In the genomic region with DNA sequence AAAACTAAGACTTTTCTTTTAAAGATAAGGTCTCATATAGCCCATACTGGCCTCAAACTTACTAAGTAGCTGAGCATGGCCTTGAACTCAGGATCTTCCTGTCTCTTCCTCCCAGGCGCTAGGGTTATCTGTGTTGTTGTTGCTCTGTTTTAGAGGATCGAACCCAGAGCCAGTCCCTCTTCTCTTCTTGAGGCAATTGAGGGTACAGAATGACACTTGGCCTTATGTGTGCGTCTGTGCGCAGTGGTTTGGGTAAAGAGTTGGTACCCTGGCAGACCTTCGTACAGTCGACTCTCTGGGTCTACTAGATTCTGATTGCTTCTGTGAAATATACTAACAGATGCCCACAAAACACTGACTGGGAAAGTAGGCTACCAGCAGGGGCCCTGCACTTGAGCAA, we compare ENCODE assay signal across 17 mouse cellular contexts.
DNase-seq lines count a peak whose midpoint lies in the region; ATAC-seq and TF ChIP-seq lines count a peak whose summit lies in the region.
"Had no signal": no experiment of that assay in that cellular context is flagged by ENCODE, and none has a peak within 500 bp of the region (broad histone marks: within the 10 kb centered on the region; RNA-seq: fewer than 3 reads in every experiment).

No protein-coding gene starts in this region.

- no peaks in the 10 kb centered on the region for H3K27me3 ChIP-seq in cerebellum, adult 2 months (ENCODE audit: control insufficient read depth, insufficient read depth, low read length)
- H3K27me3 ChIP-seq in heart, embryonic 10.5 days (ENCODE audit: insufficient read depth, poor library complexity, severe bottlenecking), result no peaks in the 10 kb centered on the region
- no peaks in the 10 kb centered on the region for H3K27me3 ChIP-seq in heart, embryonic 12.5 days (replicated peaks)
- H3K27me3 ChIP-seq in midbrain, embryonic 11.5 days (ENCODE audit: control insufficient read depth, insufficient read depth, low read length), result no peaks in the 10 kb centered on the region
- no peaks in the 10 kb centered on the region for H3K27me3 ChIP-seq in midbrain, postnatal 0 days (ENCODE audit: insufficient read depth, low read length)
- H3K27me3 ChIP-seq: forebrain, embryonic 15.5 days had no signal

- H3K4me1 ChIP-seq in cerebellum, adult 2 months (ENCODE audit: control insufficient read depth, insufficient read depth, low read length), result peaks cover 21% of the 10 kb centered on the region
- H3K4me1 ChIP-seq in heart, embryonic 10.5 days, result peaks cover 49% of the 10 kb centered on the region
- peaks cover 46% of the 10 kb centered on the region for H3K4me1 ChIP-seq in heart, embryonic 12.5 days (replicated peaks)
- 0 out of 2 replicates have a peak, but pooled peaks cover 3% of the 10 kb centered on the region for H3K4me1 ChIP-seq in midbrain, embryonic 11.5 days (ENCODE audit: control insufficient read depth, insufficient read depth, low read length)
- H3K4me1 ChIP-seq in midbrain, postnatal 0 days (ENCODE audit: insufficient read depth, low read length), result no peaks in the 10 kb centered on the region

- no peak overlapping the region for H3K4me2 ChIP-seq in heart, embryonic 12.5 days
- H3K4me2 ChIP-seq in midbrain, embryonic 11.5 days, result no peak overlapping the region
- H3K4me2 ChIP-seq in midbrain, postnatal 0 days (ENCODE audit: low read depth, low read length, poor library complexity, severe bottlenecking), result no peak overlapping the region
- H3K4me2 ChIP-seq: forebrain, embryonic 15.5 days had no signal

- no peaks in the 10 kb centered on the region for H3K9me3 ChIP-seq in heart, embryonic 10.5 days
- H3K9me3 ChIP-seq in heart, embryonic 12.5 days (replicated peaks), result 0 out of 2 replicates have a peak, but pooled peaks cover 4% of the 10 kb centered on the region
- peaks cover 4% of the 10 kb centered on the region; the same call in 1 of the 2 replicates for H3K9me3 ChIP-seq in midbrain, embryonic 11.5 days (ENCODE audit: control insufficient read depth, low read length)
- no peaks in the 10 kb centered on the region for H3K9me3 ChIP-seq in midbrain, postnatal 0 days (ENCODE audit: low read length)
- H3K9me3 ChIP-seq: forebrain, embryonic 15.5 days; limb, embryonic 10.5 days had no signal

- 72% methylated on average over 6 of the region's 6 CpGs for WGBS in cerebellum, adult 2 months
- 92% methylated on average over 6 of the region's 6 CpGs for WGBS in heart, embryonic 10.5 days
- 93% methylated on average over 6 of the region's 6 CpGs for WGBS in heart, embryonic 12.5 days
- 96% methylated on average over 6 of the region's 6 CpGs for WGBS in midbrain, embryonic 11.5 days
- WGBS in midbrain, postnatal 0 days, result 99% methylated on average over 6 of the region's 6 CpGs

- peak; percentile 31 for DNase-seq in cerebellum, adult 2 months
- no peak for DNase-seq in cerebellum, postnatal 4 days (ENCODE audit: low spot score in 2 of 2)
- DNase-seq in heart, embryonic 10.5 days (ENCODE audit: low spot score), result no peak
- peak in 1 of 2 experiments; percentile 11 for DNase-seq in layer of hippocampus, adult 2 months (ENCODE audit: low spot score in 2 of 2)
- no peak for DNase-seq in layer of hippocampus, postnatal 25 days (ENCODE audit: extremely low spot score in 1 of 2, low spot score in 1 of 2)
- peak; percentile 66 for DNase-seq in midbrain, embryonic 11.5 days (ENCODE audit: low spot score, missing footprints)
- no peak for DNase-seq in midbrain, postnatal 0 days (ENCODE audit: low spot score)
- DNase-seq: adrenal gland, postnatal 14 days; gastrocnemius, postnatal 14 days; kidney, postnatal 4 days; liver; liver, postnatal 0 days; thymus, postnatal 25 days had no signal

- no peak overlapping the region for H3K4me3 ChIP-seq in cerebellum, adult 2 months (replicated peaks; ENCODE audit: insufficient read depth, low read depth, low read length)
- H3K4me3 ChIP-seq in heart, embryonic 10.5 days, result no peak overlapping the region
- H3K4me3 ChIP-seq in heart, embryonic 12.5 days, result no peak overlapping the region
- no peak overlapping the region for H3K4me3 ChIP-seq in layer of hippocampus, adult 2 months
- no peak overlapping the region for H3K4me3 ChIP-seq in midbrain, embryonic 11.5 days (ENCODE audit: low read depth, low read length)
- H3K4me3 ChIP-seq in midbrain, postnatal 0 days (ENCODE audit: low read depth, low read length), result no peak overlapping the region
- H3K4me3 ChIP-seq: forebrain, embryonic 15.5 days had no signal

- H3K36me3 ChIP-seq in heart, embryonic 10.5 days, result 0 out of 2 replicates have a peak, but pooled peaks cover 4% of the 10 kb centered on the region
- H3K36me3 ChIP-seq in heart, embryonic 12.5 days, result no peaks in the 10 kb centered on the region
- no peaks in the 10 kb centered on the region for H3K36me3 ChIP-seq in midbrain, embryonic 11.5 days (ENCODE audit: control insufficient read depth, insufficient read depth, low read length)
- H3K36me3 ChIP-seq in midbrain, postnatal 0 days (ENCODE audit: insufficient read depth, low read length), result peaks cover 22% of the 10 kb centered on the region
- H3K36me3 ChIP-seq: limb, embryonic 10.5 days had no signal

- no peak for ATAC-seq in heart, embryonic 12.5 days (ENCODE audit: insufficient number of reproducible peaks, low FRiP score)
- no peak for ATAC-seq in midbrain, embryonic 11.5 days (ENCODE audit: low FRiP score)
- no peak for ATAC-seq in midbrain, postnatal 0 days (ENCODE audit: low FRiP score)
- ATAC-seq: midbrain, embryonic 16.5 days had no signal

- TF ChIP-seq POLR2A in cerebellum, adult 2 months (IDR thresholded peaks at IDR 0.05; ENCODE audit: borderline replicate concordance, insufficient read depth, low read length), result no peak

- TF ChIP-seq CTCF in cerebellum, adult 2 months (IDR thresholded peaks at IDR 0.05; ENCODE audit: borderline replicate concordance, insufficient read depth, low read depth, low read length), result no peak
- TF ChIP-seq CTCF in layer of hippocampus, adult 2 months (conservative IDR thresholded peaks at IDR 0.05), result no peak
- no peak for TF ChIP-seq CTCF in midbrain, postnatal 0 days (IDR thresholded peaks at IDR 0.05)

- H3K27ac ChIP-seq in cerebellum, adult 2 months (ENCODE audit: insufficient read depth, low read length), result no peak overlapping the region
- H3K27ac ChIP-seq in heart, embryonic 10.5 days, result peak overlapping the region; percentile 78; the same call in 1 of the 2 replicates
- H3K27ac ChIP-seq in heart, embryonic 12.5 days (ENCODE audit: poor library complexity, severe bottlenecking), result no peak overlapping the region
- H3K27ac ChIP-seq in layer of hippocampus, adult 2 months, result peak overlapping the region; percentile 89
- no peak overlapping the region for H3K27ac ChIP-seq in midbrain, embryonic 11.5 days (ENCODE audit: low read depth, low read length)
- no peak overlapping the region for H3K27ac ChIP-seq in midbrain, postnatal 0 days (ENCODE audit: low read depth, low read length)
- H3K27ac ChIP-seq: forebrain, embryonic 15.5 days had no signal

- no peak overlapping the region for H3K9ac ChIP-seq in heart, embryonic 12.5 days
- H3K9ac ChIP-seq in midbrain, embryonic 11.5 days (ENCODE audit: low read length), result no peak overlapping the region
- no peak overlapping the region for H3K9ac ChIP-seq in midbrain, postnatal 0 days (replicated peaks; ENCODE audit: low read length, poor library complexity, severe bottlenecking)
- H3K9ac ChIP-seq: forebrain, embryonic 15.5 days had no signal

Comparison
In these comparisons a context has a peak if more than half of its experiments do, and no peak if none do; other contexts are left out.
1. DNase-seq: peak in cerebellum, adult 2 months (2 of 2) and midbrain, embryonic 11.5 days (single experiment); none in cerebellum, postnatal 4 days (0 of 2), heart, embryonic 10.5 days (single experiment), layer of hippocampus, postnatal 25 days (0 of 2) and midbrain, postnatal 0 days (single experiment).
2. H3K27ac ChIP-seq: peak in heart, embryonic 10.5 days (single experiment) and layer of hippocampus, adult 2 months (single experiment); none in cerebellum, adult 2 months (single experiment), heart, embryonic 12.5 days (single experiment), midbrain, embryonic 11.5 days (single experiment) and midbrain, postnatal 0 days (single experiment).